ENCODE assay signal across 17 mouse cellular contexts in the genomic region with DNA sequence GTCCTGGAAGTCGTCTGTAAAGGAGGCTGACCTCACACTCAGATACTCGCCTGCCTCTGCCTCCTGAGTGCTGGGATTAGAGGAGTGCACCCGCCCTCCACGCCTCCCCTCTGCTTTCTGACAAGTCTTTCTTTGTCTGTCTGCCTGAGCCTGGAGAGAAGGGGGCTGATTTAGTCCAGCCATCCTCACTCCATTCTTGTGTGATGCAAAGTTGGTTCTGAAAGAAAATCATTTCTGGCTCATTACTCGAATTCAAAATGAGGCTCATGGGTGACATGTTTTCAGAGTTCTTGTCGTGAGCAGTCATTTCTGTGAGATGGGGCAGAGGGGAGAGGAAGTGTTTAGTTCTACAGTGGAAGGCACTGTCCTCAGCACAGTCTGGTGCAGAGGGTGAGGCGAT. TPM values are rescaled to one million over a fixed set of nuclear protein-coding genes. Genes with fewer than 3 reads are reported as not detected.
A peak's percentile ranks its signal among the peaks of the same experiment; 100 is the strongest.
DNase-seq lines count a peak whose midpoint lies in the region; ATAC-seq and TF ChIP-seq lines count a peak whose summit lies in the region.
"Had no signal": no experiment of that assay in that cellular context is flagged by ENCODE, and none has a peak within 500 bp of the region (broad histone marks: within the 10 kb centered on the region; RNA-seq: fewer than 3 reads in every experiment).

No protein-coding gene starts in this region.

- DNase-seq in gastrocnemius, adult 2 months = no peak
- no peak for DNase-seq in gastrocnemius, postnatal 14 days
- DNase-seq in spleen, adult 2 months (ENCODE audit: low read depth in 1 of 2, low spot score in 2 of 2) = no peak
- DNase-seq in spleen, postnatal 14 days (ENCODE audit: low spot score in 2 of 2) = no peak
- DNase-seq in B cell, adult 2 months = no peak
- DNase-seq in kidney, postnatal 25 days = no peak
- DNase-seq in adrenal gland, postnatal 14 days = no peak
- DNase-seq: cerebellum, adult 9-11 months; thymus, adult 18-20 months had no signal

- H3K36me3 ChIP-seq in spleen, adult 2 months (ENCODE audit: control insufficient read depth, insufficient read depth, low read length) = peaks cover 9% of the 10 kb centered on the region
- H3K36me3 ChIP-seq in hindbrain, embryonic 16.5 days (ENCODE audit: control insufficient read depth, insufficient read depth, low read length) = no peaks in the 10 kb centered on the region
- H3K36me3 ChIP-seq: embryonic facial prominence, embryonic 15.5 days; heart, embryonic 10.5 days; kidney, embryonic 15.5 days; midbrain, embryonic 12.5 days had no signal

- intact Hi-C loops in gastrocnemius, adult 2 months (cut with DNase I) = loop anchor here (10.0 kb wide), 1 partner anchor 168 kb away; no protein-coding TSS in a partner anchor
- intact Hi-C loops in gastrocnemius, postnatal 14 days (cut with DNase I; ENCODE audit: low total_unique reads) = no loop called here

- no peak for TF ChIP-seq CTCF in gastrocnemius, adult 2 months (IDR thresholded peaks at IDR 0.05)
- TF ChIP-seq CTCF in spleen, adult 2 months (IDR thresholded peaks at IDR 0.05; ENCODE audit: extremely low read depth, insufficient read depth, insufficient read length, insufficient replicate concordance) = no peak

- no peaks in the 10 kb centered on the region for H3K27me3 ChIP-seq in spleen, adult 2 months (ENCODE audit: control insufficient read depth, insufficient read depth, low read length)
- no peaks in the 10 kb centered on the region for H3K27me3 ChIP-seq in hindbrain, embryonic 16.5 days (replicated peaks; ENCODE audit: control insufficient read depth, insufficient read depth, low read length)
- H3K27me3 ChIP-seq: embryonic facial prominence, embryonic 15.5 days had no signal

- 38% methylated on average over 7 of the region's 7 CpGs for WGBS in spleen, adult 2 months
- 17% methylated on average over 7 of the region's 7 CpGs for WGBS in hindbrain, embryonic 16.5 days

- H3K4me2 ChIP-seq in hindbrain, embryonic 16.5 days (ENCODE audit: low read length) = no peak overlapping the region
- H3K4me2 ChIP-seq: embryonic facial prominence, embryonic 15.5 days; kidney, embryonic 15.5 days; midbrain, embryonic 12.5 days had no signal

- no peaks in the 10 kb centered on the region for H3K9me3 ChIP-seq in hindbrain, embryonic 16.5 days (ENCODE audit: control insufficient read depth, low read length)
- H3K9me3 ChIP-seq: embryonic facial prominence, embryonic 15.5 days; heart, embryonic 10.5 days; kidney, embryonic 15.5 days; midbrain, embryonic 12.5 days had no signal

- peak overlapping the region; percentile 24; the same call in 1 of the 2 replicates for H3K27ac ChIP-seq in gastrocnemius, adult 2 months
- H3K27ac ChIP-seq in spleen, adult 2 months (ENCODE audit: insufficient read depth, low read length) = peak overlapping the region; percentile 34
- H3K27ac ChIP-seq in hindbrain, embryonic 16.5 days (ENCODE audit: low read depth, low read length) = no peak overlapping the region
- H3K27ac ChIP-seq: embryonic facial prominence, embryonic 15.5 days; heart, embryonic 10.5 days; midbrain, embryonic 12.5 days had no signal

- no peak overlapping the region for H3K4me3 ChIP-seq in gastrocnemius, adult 2 months
- no peak overlapping the region for H3K4me3 ChIP-seq in spleen, adult 2 months (ENCODE audit: extremely low read depth, insufficient read depth, insufficient read length)
- no peak overlapping the region for H3K4me3 ChIP-seq in hindbrain, embryonic 16.5 days (ENCODE audit: low read length)
- H3K4me3 ChIP-seq: embryonic facial prominence, embryonic 15.5 days; heart, embryonic 10.5 days; kidney, embryonic 15.5 days; midbrain, embryonic 12.5 days had no signal

- no peak overlapping the region for H3K9ac ChIP-seq in hindbrain, embryonic 16.5 days (ENCODE audit: low read depth, low read length)
- H3K9ac ChIP-seq: embryonic facial prominence, embryonic 15.5 days; kidney, embryonic 15.5 days; midbrain, embryonic 12.5 days had no signal

- no peak for TF ChIP-seq POLR2A in spleen, adult 2 months (IDR thresholded peaks at IDR 0.05; ENCODE audit: low read depth, low read length)

- ATAC-seq in hindbrain, embryonic 16.5 days = 0 out of 2 replicates have a peak, but pooled peaks have one; percentile 19

- peaks cover 45% of the 10 kb centered on the region; the same call in 1 of the 2 replicates for H3K4me1 ChIP-seq in spleen, adult 2 months (ENCODE audit: control insufficient read depth, insufficient read depth, insufficient read length)
- peaks cover 11% of the 10 kb centered on the region for H3K4me1 ChIP-seq in hindbrain, embryonic 16.5 days (ENCODE audit: control insufficient read depth, insufficient read depth, low read depth, low read length)

RNA-seq across cellular contexts. Expression of a gene that starts 3.8 kb away (rescaled TPM):
- total RNA-seq in gastrocnemius, adult 2 months (2021) = 1 to 10 TPM; 1.9 to 3.8 TPM
- total RNA-seq in gastrocnemius, postnatal 14 days (2021) = 1 to 10 TPM; 4.9 to 6.9 TPM
- 82.8 and 87.0 TPM in 2 replicates for polyA plus RNA-seq in spleen, adult 2 months (2012; rRNA removed)
- 2.4 and 2.5 TPM in 2 replicates for polyA plus RNA-seq in hindbrain, embryonic 16.5 days (2015; fragmentation: Nextera tagmentation; extraction: Ambion mirVana)
- 14.5 and 23.9 TPM in 2 replicates for total RNA-seq in adrenal gland, postnatal 14 days (2021)

RNA-seq across cellular contexts. Expression of a gene that starts 5.1 kb away (rescaled TPM):
- 1 to 10 TPM; 1.0 to 2.0 TPM for total RNA-seq in gastrocnemius, adult 2 months (2021)
- under 1 TPM; 0.47 to 0.70 TPM for total RNA-seq in gastrocnemius, postnatal 14 days (2021)
- 0.16 and 0.54 TPM in 2 replicates for polyA plus RNA-seq in spleen, adult 2 months (2012; rRNA removed)
- polyA plus RNA-seq in hindbrain, embryonic 16.5 days (2015; fragmentation: Nextera tagmentation; extraction: Ambion mirVana) = 0.54 TPM in 1 of 2 replicates, not detected in the other
- 1.7 TPM in 1 of 2 replicates, not detected in the other for total RNA-seq in adrenal gland, postnatal 14 days (2021)
- total RNA-seq: hematopoietic stem cell, adult 5-6 weeks had no signal
- polyA plus RNA-seq: embryonic facial prominence, embryonic 15.5 days; heart, embryonic 10.5 days; limb, embryonic 11.5 days; small intestine, adult 2 months had no signal
